Mouse (Mus musculus) MEL (cell line): ENCODE measurements at regions not wholly inside any gene's neighbourhood (a gene's known extent, or its start where the extent isn't known, plus 50 kb on each side); places are given as distances from the start of the nearest gene placed in this dataset.

ENCODE experiments used
- DNase-seq: peaks from one replicate; pipeline ENCODE4 v3.0.0; 2011; ENCODE audit warnings: low read depth, low spot score
- H3K27ac ChIP-seq: 2 replicates; pipeline ENCODE4 v1.5.1; 2012; ENCODE audit warnings: low read depth, mild to moderate bottlenecking, control low read depth, low read length, moderate library complexity; ENCODE audit not compliant: control insufficient read depth
- H3K27me3 ChIP-seq, 2 experiments: fragments of 150-350 bp in 1 of 2; sonication (generic) in 1 of 2; 2 replicates each; pipeline ENCODE4 v1.6.1; 2012; ENCODE audit warnings: low read length in 2 of 2, mild to moderate bottlenecking in 2 of 2, improper control_type of control experiment in 1 of 2, moderate library complexity in 1 of 2; ENCODE audit not compliant: insufficient read depth in 2 of 2, control insufficient read depth in 1 of 2
- H3K36me3 ChIP-seq, 2 experiments: 2 replicates each; pipeline ENCODE4 v1.6.1; 2012 to 2014; ENCODE audit warnings: low read length in 2 of 2, improper control_type of control experiment in 1 of 2, inconsistent platforms in 1 of 2, mild to moderate bottlenecking in 1 of 2; ENCODE audit not compliant: insufficient read depth in 2 of 2, control insufficient read depth in 1 of 2
- H3K4me1 ChIP-seq, 2 experiments: fragments of 150-350 bp in 1 of 2; sonication (generic) in 1 of 2; 2 replicates each; pipeline ENCODE4 v1.6.1; 2012; ENCODE audit warnings: low read length in 2 of 2, improper control_type of control experiment in 1 of 2, mild to moderate bottlenecking in 1 of 2; ENCODE audit not compliant: insufficient read depth in 2 of 2, control insufficient read depth in 1 of 2
- H3K4me3 ChIP-seq, 2 experiments: fragments of 150-350 bp in 1 of 2; sonication (generic) in 1 of 2; 2 replicates each; pipeline ENCODE4 v1.5.1; 2012; ENCODE audit warnings: low read depth in 2 of 2, low read length in 2 of 2, mild to moderate bottlenecking in 2 of 2, moderate library complexity in 2 of 2, control low read depth in 1 of 2, improper control_type of control experiment in 1 of 2; ENCODE audit not compliant: control insufficient read depth in 1 of 2, insufficient read depth in 1 of 2
- H3K79me2 ChIP-seq: 2 replicates; pipeline ENCODE4 v1.6.1; 2012; ENCODE audit warnings: mild to moderate bottlenecking, low read length, moderate library complexity; ENCODE audit not compliant: control insufficient read depth, poor library complexity, insufficient read depth
- H3K9ac ChIP-seq: 2 replicates; pipeline ENCODE4 v1.6.1; 2012; ENCODE audit warnings: low read depth, mild to moderate bottlenecking, control low read depth, low read length, moderate library complexity; ENCODE audit not compliant: control insufficient read depth, poor library complexity, severe bottlenecking
- H3K9me3 ChIP-seq: fragments of 150-350 bp; sonication (generic); replicated peaks from 2 replicates; pipeline ENCODE4 v1.6.1; 2012; ENCODE audit warnings: mild to moderate bottlenecking, low read length, improper control_type of control experiment, moderate library complexity; ENCODE audit not compliant: insufficient read depth
- BHLHE40 ChIP-seq: IDR thresholded peaks from 2 replicates; pipeline ENCODE4 v1.6.1; 2012; ENCODE audit warnings: low read depth, mild to moderate bottlenecking, inconsistent platforms, low read length, improper control_type of control experiment, borderline replicate concordance
- CHD1 ChIP-seq: IDR thresholded peaks from 2 replicates; pipeline ENCODE4 v1.6.1; 2012; ENCODE audit warnings: low read depth, mild to moderate bottlenecking, inconsistent platforms, low read length, improper control_type of control experiment
- CHD2 ChIP-seq: IDR thresholded peaks from 2 replicates; pipeline ENCODE4 v1.6.1; 2011; ENCODE audit warnings: low read length, improper control_type of control experiment
- E2F4 ChIP-seq: IDR thresholded peaks from 2 replicates; pipeline ENCODE4 v1.6.1; 2011; ENCODE audit warnings: low read depth, low read length, improper control_type of control experiment, borderline replicate concordance
- EP300 ChIP-seq, 2 experiments: IDR thresholded peaks; 2 replicates each; pipeline ENCODE4 v1.6.1; 2011; ENCODE audit warnings: improper control_type of control experiment in 2 of 2, low read length in 2 of 2, low read depth in 1 of 2, mild to moderate bottlenecking in 1 of 2
- ETS1 ChIP-seq: IDR thresholded peaks from 2 replicates; pipeline ENCODE4 v1.6.1; 2012; ENCODE audit warnings: low read depth, mild to moderate bottlenecking, inconsistent platforms, low read length, improper control_type of control experiment, moderate library complexity
- GATA1 ChIP-seq: IDR thresholded peaks from 2 replicates; pipeline ENCODE4 v1.6.1; 2011; ENCODE audit warnings: low read depth, low read length, improper control_type of control experiment
- HCFC1 ChIP-seq: IDR thresholded peaks from 2 replicates; pipeline ENCODE4 v1.6.1; 2012; ENCODE audit warnings: low read depth, mild to moderate bottlenecking, inconsistent platforms, low read length, improper control_type of control experiment, moderate library complexity
- JUND ChIP-seq: IDR thresholded peaks from 2 replicates; pipeline ENCODE4 v1.6.1; 2011; ENCODE audit warnings: low read depth, mild to moderate bottlenecking, improper control_type of control experiment, low read length
- KAT2A ChIP-seq: conservative IDR thresholded peaks from 2 replicates; pipeline ENCODE4 v1.6.1; 2012; ENCODE audit warnings: low read depth, low read length, improper control_type of control experiment, inconsistent platforms
- MAFK ChIP-seq: IDR thresholded peaks from 2 replicates; pipeline ENCODE4 v1.6.1; 2011; ENCODE audit warnings: low read depth, mild to moderate bottlenecking, low read length, improper control_type of control experiment, borderline replicate concordance
- MAZ ChIP-seq: IDR thresholded peaks from 2 replicates; pipeline ENCODE4 v1.6.1; 2012; ENCODE audit warnings: low read depth, mild to moderate bottlenecking, inconsistent platforms, low read length, improper control_type of control experiment
- MYB ChIP-seq: IDR thresholded peaks from 2 replicates; pipeline ENCODE4 v1.6.1; 2011; ENCODE audit warnings: mild to moderate bottlenecking, low read depth, low read length, improper control_type of control experiment
- MYC ChIP-seq: IDR thresholded peaks from 2 replicates; pipeline ENCODE4 v1.6.1; 2011; ENCODE audit warnings: low read depth, mild to moderate bottlenecking, low read length, improper control_type of control experiment, moderate library complexity
- NRF1 ChIP-seq: IDR thresholded peaks from 2 replicates; pipeline ENCODE4 v1.6.1; 2014; ENCODE audit warnings: low read depth, mild to moderate bottlenecking, inconsistent platforms, low read length, improper control_type of control experiment, moderate library complexity; ENCODE audit not compliant: poor library complexity, insufficient read depth, severe bottlenecking
- POLR2A ChIP-seq, 2 experiments: IDR thresholded peaks; 2 replicates each; pipeline ENCODE4 v1.6.1; 2011 to 2012; ENCODE audit warnings: low read length in 2 of 2, mild to moderate bottlenecking in 2 of 2, control low read depth in 1 of 2, improper control_type of control experiment in 1 of 2, low read depth in 1 of 2, moderate library complexity in 1 of 2; ENCODE audit not compliant: control insufficient read depth in 1 of 2, insufficient read depth in 1 of 2, poor library complexity in 1 of 2
- RAD21 ChIP-seq: IDR thresholded peaks from 2 replicates; pipeline ENCODE4 v1.6.1; 2011; ENCODE audit warnings: mild to moderate bottlenecking, low read depth, low read length, improper control_type of control experiment
- SIN3A ChIP-seq: IDR thresholded peaks from 2 replicates; pipeline ENCODE4 v1.6.1; 2012; ENCODE audit warnings: low read length, improper control_type of control experiment, inconsistent platforms
- TAL1 ChIP-seq: IDR thresholded peaks from 2 replicates; pipeline ENCODE4 v1.6.1; 2012; ENCODE audit warnings: mild to moderate bottlenecking, inconsistent platforms, low read length, moderate library complexity, mixed read lengths
- TBP ChIP-seq: IDR thresholded peaks from 2 replicates; pipeline ENCODE4 v1.8.0; 2011; ENCODE audit warnings: low read depth, low read length, improper control_type of control experiment
- TCF12 ChIP-seq: IDR thresholded peaks from 2 replicates; pipeline ENCODE4 v1.6.1; 2014; ENCODE audit warnings: low read depth, mild to moderate bottlenecking, inconsistent platforms, low read length, improper control_type of control experiment, moderate library complexity
- UBTF ChIP-seq: IDR thresholded peaks from 2 replicates; pipeline ENCODE4 v1.6.1; 2012; ENCODE audit warnings: low read depth, mild to moderate bottlenecking, inconsistent platforms, low read length, improper control_type of control experiment, moderate library complexity, borderline replicate concordance; ENCODE audit not compliant: insufficient read depth
- USF2 ChIP-seq, 2 experiments: IDR thresholded peaks; 2 replicates each; pipeline ENCODE4 v1.6.1; 2011 to 2012; ENCODE audit warnings: improper control_type of control experiment in 2 of 2, low read length in 2 of 2, borderline replicate concordance in 1 of 2, inconsistent platforms in 1 of 2, low read depth in 1 of 2, mild to moderate bottlenecking in 1 of 2; ENCODE audit not compliant: insufficient read depth in 1 of 2
- ZNF384 ChIP-seq: IDR thresholded peaks from 2 replicates; pipeline ENCODE4 v1.6.1; 2012; ENCODE audit warnings: low read depth, mild to moderate bottlenecking, inconsistent platforms, low read length, improper control_type of control experiment

DNA sequence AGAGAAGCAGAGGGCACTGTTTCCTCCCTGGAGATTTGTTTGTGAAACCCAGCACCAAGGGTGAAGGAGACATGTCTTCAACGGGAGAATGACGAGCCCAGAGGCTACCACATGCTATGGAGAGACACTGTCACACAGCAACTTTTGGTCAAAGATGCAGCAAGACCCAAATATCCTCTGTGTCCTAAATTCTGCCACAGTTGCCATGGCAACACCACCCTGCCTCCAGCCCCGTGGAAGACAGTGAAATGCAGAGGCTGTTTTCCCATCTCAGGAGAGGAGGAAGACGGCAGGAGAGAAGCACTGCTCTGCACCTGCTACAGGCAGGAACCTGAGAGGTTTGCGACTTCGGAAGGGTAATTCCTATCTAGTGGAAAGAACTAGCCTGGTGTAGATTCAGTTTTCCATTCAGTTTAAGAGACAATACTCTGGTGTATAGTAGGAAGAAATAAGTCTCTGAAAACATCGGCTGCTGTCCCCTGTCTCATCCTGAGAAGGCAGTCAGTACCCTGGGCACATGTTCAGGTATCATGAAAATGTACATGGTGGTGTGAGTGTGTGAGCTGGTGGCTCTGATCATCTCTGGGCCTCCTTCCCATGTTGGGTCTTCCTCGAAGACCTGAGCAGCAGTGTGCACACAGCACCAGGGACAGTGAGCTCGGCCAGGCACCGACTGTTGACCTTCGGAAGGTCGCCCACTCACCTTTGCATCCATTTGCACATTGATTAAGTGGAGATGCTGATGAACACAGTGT, 333.6 kb downstream of the Agtpbp1 start:
- no peak overlapping the region for H3K4me3 ChIP-seq
- no peaks in the 10 kb centered on the region for H3K79me2 ChIP-seq
- H3K4me1 ChIP-seq, result peaks cover 2 to 6% of the 10 kb centered on the region in 2 experiments
- H3K27me3 ChIP-seq, result no peaks in the 10 kb centered on the region
- peaks cover 0 to 3% of the 10 kb centered on the region in 2 experiments; a peak in 2 of 4 replicates for H3K36me3 ChIP-seq
- H3K9ac ChIP-seq, result no peak overlapping the region
- H3K27ac ChIP-seq, result no peak overlapping the region
- no peak for TF ChIP-seq MAZ
- TF ChIP-seq HCFC1, result no peak
- no peak for TF ChIP-seq CHD2
- TF ChIP-seq TAL1, result no peak
- no peak for TF ChIP-seq MAFK
- TF ChIP-seq UBTF, result no peak
- TF ChIP-seq BHLHE40, result no peak
- TF ChIP-seq SIN3A, result no peak
- TF ChIP-seq ETS1, result no peak
- no peak for TF ChIP-seq MYC
- no peak for TF ChIP-seq E2F4
- no peak for TF ChIP-seq TCF12
- no peak for TF ChIP-seq NRF1
- TF ChIP-seq KAT2A, result no peak
- H3K9me3 ChIP-seq, result no peaks in the 10 kb centered on the region
- DNase-seq, result no peak

GRCm38 (mm10) chr13:59248411-59248810, 336.6 kb downstream of the Agtpbp1 start:
- TF ChIP-seq CHD2 (no peak), NRF1 (no peak), MYB (no peak), POLR2A (IDR thresholded peaks at IDR 0.05; ENCODE audit: control insufficient read depth in 1 of 2, insufficient read depth in 1 of 2, low read depth in 1 of 2, low read length in 2 of 2, poor library complexity in 1 of 2) (no peak), EP300 (IDR thresholded peaks at IDR 0.05; ENCODE audit: low read depth in 1 of 2, low read length in 2 of 2) (no peak), JUND (no peak), SIN3A (no peak), UBTF (no peak), CHD1 (no peak), TBP (no peak), MAZ (no peak), ZNF384 (no peak), USF2 (IDR thresholded peaks at IDR 0.05; ENCODE audit: borderline replicate concordance in 1 of 2, insufficient read depth in 1 of 2, low read depth in 1 of 2, low read length in 2 of 2) (no peak), RAD21 (no peak), GATA1 (no peak), KAT2A (no peak), TCF12 (no peak), HCFC1 (no peak)
- Histone ChIP-seq H3K36me3 (peaks cover 0 to 12% of the 10 kb centered on the region in 2 experiments; a peak in 2 of 4 replicates), H3K27ac (no peak overlapping the region), H3K27me3 (no peaks in the 10 kb centered on the region), H3K79me2 (no peaks in the 10 kb centered on the region), H3K4me3 (no peak overlapping the region), H3K4me1 (peaks cover 7 to 13% of the 10 kb centered on the region in 2 experiments), H3K9me3 (no peaks in the 10 kb centered on the region), H3K9ac (no peak overlapping the region)
- DNase-seq, result no peak
